Mouse (Mus musculus): ENCODE results near the gene Bfsp1. TPM values are rescaled to one million over a fixed set of nuclear protein-coding genes. Genes with fewer than 3 reads are reported as not detected.

Gene Bfsp1
- polyA plus RNA-seq, 1 experiment from 2014 or later, result 2.2 TPM

DNA sequence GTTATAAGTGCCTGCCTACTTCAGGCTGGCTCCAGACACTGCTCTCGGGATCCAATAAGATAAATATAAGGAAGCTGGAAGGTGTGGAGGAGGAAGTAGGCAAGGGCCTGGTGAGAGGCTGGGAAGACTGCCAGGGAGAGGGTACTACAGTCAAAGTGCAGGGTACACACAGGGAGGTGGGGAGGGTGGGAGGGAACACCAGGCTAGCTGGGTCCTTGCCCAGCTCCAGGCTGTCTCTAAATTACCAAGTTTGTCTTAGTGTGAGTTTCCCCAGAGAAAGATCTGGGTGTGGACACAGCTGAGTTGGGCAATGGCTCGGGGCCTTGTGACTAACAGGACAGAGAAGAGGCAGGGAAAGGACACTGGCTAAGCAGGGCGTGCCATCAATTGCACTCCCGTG is 16.2 kb downstream of the Bfsp1 start:
- DNase-seq (ENCODE audit: low spot score), result no peak
- Histone ChIP-seq H3K27me3 (ENCODE audit: insufficient read depth, poor library complexity, severe bottlenecking) (no peaks in the 10 kb centered on the region), H3K9me3 (no peaks in the 10 kb centered on the region), H3K4me3 (no peak overlapping the region), H3K27ac (no peak overlapping the region), H3K4me1 (peaks cover 10% of the 10 kb centered on the region; the same call in 1 of the 2 replicates), H3K36me3 (no peaks in the 10 kb centered on the region)
- WGBS, result 64% methylated on average over 4 of the region's 4 CpGs

DNA sequence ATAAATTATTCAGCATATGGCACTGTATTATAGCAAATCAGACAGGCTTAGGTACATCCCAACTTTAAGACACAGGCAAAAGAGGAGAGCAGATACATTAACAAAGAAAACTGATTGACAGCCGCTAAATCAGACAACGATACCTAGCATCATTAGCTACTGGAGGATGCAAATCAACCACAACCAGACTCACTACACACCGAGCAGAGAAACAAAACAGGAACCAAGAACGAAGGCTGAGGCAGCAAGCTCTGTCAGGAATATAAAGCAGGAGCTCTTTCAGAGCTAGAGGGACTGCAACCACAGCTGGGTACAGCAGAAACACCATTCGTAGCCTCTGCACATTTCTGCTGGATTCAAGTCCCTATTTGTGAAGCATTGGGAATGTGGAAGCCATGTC is 18.2 kb downstream of the Bfsp1 start:
- H3K27me3 ChIP-seq (ENCODE audit: insufficient read depth, poor library complexity, severe bottlenecking), result no peaks in the 10 kb centered on the region
- DNase-seq (ENCODE audit: low spot score), result no peak
- no peak overlapping the region for H3K4me3 ChIP-seq
- no peak overlapping the region for H3K27ac ChIP-seq
- H3K9me3 ChIP-seq, result no peaks in the 10 kb centered on the region
- 79% methylated on average over 5 of the region's 5 CpGs for WGBS
- H3K4me1 ChIP-seq, result peaks cover 10% of the 10 kb centered on the region; the same call in 1 of the 2 replicates
- no peaks in the 10 kb centered on the region for H3K36me3 ChIP-seq

DNA sequence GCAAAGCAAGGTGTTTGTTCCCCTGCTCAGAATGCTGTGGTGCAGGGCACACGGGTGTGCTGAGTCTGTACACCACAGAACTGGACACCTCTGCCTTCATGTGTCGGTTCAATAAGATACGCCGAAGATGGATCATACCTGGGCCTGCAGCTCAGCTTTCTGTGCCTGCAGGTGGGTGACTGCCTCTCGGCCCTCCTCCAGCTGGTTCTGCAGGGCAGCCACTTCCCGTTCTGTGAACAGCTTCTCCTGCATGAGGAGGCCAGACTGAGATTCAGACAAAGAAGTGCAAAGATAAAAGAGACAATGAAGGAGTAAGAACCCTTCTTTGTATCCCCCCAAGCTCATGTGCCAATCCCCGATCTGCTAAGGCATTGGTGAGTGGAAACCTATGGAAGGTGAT is 21.4 kb downstream of the Bfsp1 start:
- Histone ChIP-seq H3K36me3 (no peaks in the 10 kb centered on the region), H3K27me3 (ENCODE audit: insufficient read depth, poor library complexity, severe bottlenecking) (no peaks in the 10 kb centered on the region), H3K27ac (no peak overlapping the region), H3K4me1 (peaks cover 4% of the 10 kb centered on the region), H3K4me3 (no peak overlapping the region), H3K9me3 (no peaks in the 10 kb centered on the region)
- WGBS, result 83% methylated on average over 7 of the region's 7 CpGs
- no peak for DNase-seq (ENCODE audit: low spot score)

DNA sequence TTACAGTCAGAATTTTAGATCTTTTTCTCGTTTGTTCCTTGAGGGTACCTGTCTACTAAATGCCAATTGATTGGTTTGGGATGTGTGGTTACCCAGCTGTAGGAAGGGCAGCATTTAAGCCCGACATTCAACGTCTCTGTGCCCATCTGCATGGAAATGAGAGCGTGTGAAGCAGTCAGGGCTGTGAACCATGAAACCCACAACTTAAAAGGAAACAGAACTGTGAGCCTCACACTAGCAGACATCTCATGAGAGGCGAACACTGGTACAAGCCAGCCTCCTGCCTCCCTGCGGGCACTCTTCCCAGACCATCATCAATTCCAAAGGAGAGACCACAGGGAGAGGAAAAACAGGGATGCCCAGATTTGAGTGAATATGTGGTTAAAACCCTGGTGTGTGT is 22.1 kb downstream of the Bfsp1 start:
- no peak overlapping the region for H3K27ac ChIP-seq

DNA sequence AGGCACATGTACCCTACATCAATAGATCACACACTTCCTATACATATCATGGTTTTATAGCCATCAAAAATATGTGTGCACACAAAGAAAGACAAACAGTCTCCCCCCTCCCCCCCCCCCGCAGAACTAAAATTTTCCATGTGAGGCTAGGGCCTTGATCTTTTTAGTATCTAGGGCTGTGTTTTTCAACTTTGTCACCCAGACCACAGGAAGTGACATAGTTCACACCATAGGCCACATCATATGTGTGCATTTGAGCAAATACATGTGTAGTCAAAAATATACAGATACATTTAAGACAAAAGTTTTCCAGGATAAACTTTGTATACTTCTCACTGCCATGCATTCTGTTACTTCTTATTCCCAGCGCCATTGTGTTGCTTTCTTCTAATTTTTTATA is 23.5 kb downstream of the Bfsp1 start:
- no peaks in the 10 kb centered on the region for H3K27me3 ChIP-seq (ENCODE audit: insufficient read depth, poor library complexity, severe bottlenecking)

More for the DNA sequence above, 22.1 kb downstream of the Bfsp1 start:
- peaks cover 3% of the 10 kb centered on the region for H3K4me1 ChIP-seq
- 84% methylated on average over 6 of the region's 6 CpGs for WGBS
- H3K9me3 ChIP-seq, result no peaks in the 10 kb centered on the region
- H3K4me3 ChIP-seq, result no peak overlapping the region
- H3K27me3 ChIP-seq (ENCODE audit: insufficient read depth, poor library complexity, severe bottlenecking), result no peaks in the 10 kb centered on the region
- H3K36me3 ChIP-seq, result no peaks in the 10 kb centered on the region
- no peak for DNase-seq (ENCODE audit: low spot score)

DNA sequence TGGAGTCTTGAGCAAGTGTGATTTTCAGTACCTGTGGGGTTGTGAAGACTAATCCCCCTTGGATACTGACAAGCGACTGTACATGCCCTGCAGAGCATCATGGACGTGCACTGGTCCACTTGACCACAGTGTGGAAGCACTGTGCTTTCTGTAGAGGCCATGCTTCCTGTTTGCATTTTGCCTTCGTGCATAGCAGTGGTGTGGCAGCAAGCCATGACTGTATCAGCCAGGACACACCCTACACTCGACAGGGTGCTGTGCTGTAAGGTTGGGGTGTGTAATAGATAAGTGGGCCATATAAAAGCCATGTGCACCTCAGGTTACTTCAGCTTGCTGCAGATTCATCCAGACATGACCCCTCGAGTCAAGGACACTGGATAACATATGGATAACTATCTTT is 24.3 kb downstream of the Bfsp1 start:
- Histone ChIP-seq H3K9me3 (no peaks in the 10 kb centered on the region), H3K4me1 (peaks cover 11% of the 10 kb centered on the region), H3K27me3 (ENCODE audit: insufficient read depth, poor library complexity, severe bottlenecking) (no peaks in the 10 kb centered on the region), H3K4me3 (no peak overlapping the region), H3K27ac (no peak overlapping the region), H3K36me3 (no peaks in the 10 kb centered on the region)
- no peak for DNase-seq (ENCODE audit: low spot score)
- 49% methylated on average over 5 of the region's 5 CpGs for WGBS

More for the DNA sequence above, 23.5 kb downstream of the Bfsp1 start:
- Histone ChIP-seq H3K4me1 (peaks cover 3% of the 10 kb centered on the region), H3K27ac (no peak overlapping the region), H3K4me3 (no peak overlapping the region), H3K36me3 (no peaks in the 10 kb centered on the region), H3K9me3 (no peaks in the 10 kb centered on the region)
- 90% methylated on average over 2 of the region's 2 CpGs for WGBS
- DNase-seq (ENCODE audit: low spot score), result no peak

DNA sequence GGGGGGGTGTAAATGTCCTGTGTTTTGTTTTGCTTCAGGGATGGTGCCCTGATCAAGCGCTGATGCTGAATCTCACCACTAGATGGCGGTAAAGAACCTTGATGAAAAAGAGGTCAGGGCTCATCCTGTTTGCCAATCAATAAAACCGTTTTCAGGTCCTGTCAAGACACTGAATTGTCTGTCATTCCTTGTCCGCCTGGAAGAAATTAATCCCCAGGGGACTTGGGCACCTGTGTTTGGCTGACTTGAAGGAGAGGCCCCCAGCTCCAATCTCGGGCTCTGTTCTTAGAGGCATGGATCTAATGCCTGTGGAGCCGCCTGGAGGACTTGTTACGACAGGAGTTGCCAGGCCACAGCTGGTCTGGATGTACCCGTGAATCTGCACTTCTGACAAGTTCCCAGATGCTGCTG is 25.7 kb downstream of the Bfsp1 start:
- WGBS, result 1% methylated on average over 8 of the region's 8 CpGs
- Histone ChIP-seq H3K36me3 (no peaks in the 10 kb centered on the region), H3K27ac (peak overlapping the region; percentile 59; the same call in 1 of the 2 replicates), H3K27me3 (ENCODE audit: insufficient read depth, poor library complexity, severe bottlenecking) (no peaks in the 10 kb centered on the region), H3K4me3 (peak overlapping the region; percentile 53), H3K9me3 (no peaks in the 10 kb centered on the region), H3K4me1 (peaks cover 12% of the 10 kb centered on the region)
- DNase-seq (ENCODE audit: low spot score), result peak; percentile 81

DNA sequence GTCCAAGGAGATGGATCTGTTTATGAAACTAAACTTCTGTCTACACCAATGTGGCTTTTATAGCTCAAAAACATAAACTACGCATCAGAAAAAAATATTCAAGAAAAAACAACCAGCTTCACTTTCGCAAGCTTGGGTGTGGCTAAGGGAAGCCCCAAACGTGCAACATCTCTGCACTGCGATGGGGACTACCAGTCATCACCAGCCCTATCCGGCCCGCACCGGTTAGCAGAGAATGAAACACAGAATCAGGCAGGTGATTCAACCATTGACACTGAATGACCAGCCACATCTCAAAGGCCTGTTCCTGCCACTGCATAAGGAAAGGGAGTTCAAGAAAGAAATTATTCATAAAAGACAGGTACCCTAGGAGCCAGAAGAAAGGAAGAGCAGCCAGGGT is 27.2 kb downstream of the Bfsp1 start:
- Histone ChIP-seq H3K27me3 (ENCODE audit: insufficient read depth, poor library complexity, severe bottlenecking) (no peaks in the 10 kb centered on the region), H3K9me3 (no peaks in the 10 kb centered on the region), H3K36me3 (no peaks in the 10 kb centered on the region), H3K4me3 (no peak overlapping the region), H3K27ac (no peak overlapping the region), H3K4me1 (peaks cover 19% of the 10 kb centered on the region)
- 79% methylated on average over 7 of the region's 7 CpGs for WGBS
- no peak for DNase-seq (ENCODE audit: low spot score)

DNA sequence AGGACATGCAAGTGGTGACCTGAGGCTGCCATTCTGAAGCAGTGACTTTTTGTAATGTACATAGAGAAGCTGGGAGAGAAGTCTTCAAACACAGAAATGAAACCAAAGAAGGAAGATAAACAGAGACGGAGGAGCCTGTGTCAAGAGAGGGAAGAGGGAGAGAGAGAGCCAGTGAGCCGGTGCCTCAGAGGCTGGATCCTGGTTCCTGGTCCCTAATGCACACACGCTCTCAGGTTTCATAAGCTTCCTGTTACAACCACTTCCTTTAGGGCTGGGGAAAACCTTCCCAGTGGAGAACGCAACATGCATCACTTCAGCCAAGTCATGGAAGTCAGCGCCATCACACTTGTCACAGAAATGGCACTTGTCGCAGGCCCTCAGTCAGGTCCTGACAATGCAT is 28.9 kb downstream of the Bfsp1 start:
- Histone ChIP-seq H3K9me3 (no peaks in the 10 kb centered on the region), H3K4me1 (peaks cover 19% of the 10 kb centered on the region), H3K27me3 (ENCODE audit: insufficient read depth, poor library complexity, severe bottlenecking) (no peaks in the 10 kb centered on the region), H3K27ac (no peak overlapping the region), H3K4me3 (no peak overlapping the region), H3K36me3 (no peaks in the 10 kb centered on the region)
- 63% methylated on average over 6 of the region's 6 CpGs for WGBS
- no peak for DNase-seq (ENCODE audit: low spot score)

DNA sequence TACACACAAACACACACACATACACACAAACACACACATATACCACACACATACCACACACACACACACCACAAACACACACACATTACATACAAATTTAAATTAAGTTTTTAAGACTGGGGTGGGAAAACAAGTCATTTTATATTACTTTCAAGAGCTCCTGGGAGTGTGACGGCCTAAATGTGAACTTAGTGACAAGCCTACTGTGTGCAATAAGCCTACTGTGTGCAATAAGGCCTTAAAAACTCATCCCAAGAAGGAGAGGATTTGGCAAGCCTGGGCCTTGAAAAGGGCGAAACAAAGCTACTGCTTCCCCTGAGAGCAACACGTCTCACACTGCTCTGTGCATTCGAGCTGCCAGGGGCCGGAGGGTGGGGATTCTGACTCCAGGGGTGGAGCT is 30.3 kb downstream of the Bfsp1 start:
- Histone ChIP-seq H3K4me3 (no peak overlapping the region), H3K27ac (no peak overlapping the region), H3K36me3 (no peaks in the 10 kb centered on the region), H3K9me3 (no peaks in the 10 kb centered on the region), H3K4me1 (peaks cover 19% of the 10 kb centered on the region), H3K27me3 (ENCODE audit: insufficient read depth, poor library complexity, severe bottlenecking) (no peaks in the 10 kb centered on the region)
- 74% methylated on average over 5 of the region's 5 CpGs for WGBS
- no peak for DNase-seq (ENCODE audit: low spot score)

DNA sequence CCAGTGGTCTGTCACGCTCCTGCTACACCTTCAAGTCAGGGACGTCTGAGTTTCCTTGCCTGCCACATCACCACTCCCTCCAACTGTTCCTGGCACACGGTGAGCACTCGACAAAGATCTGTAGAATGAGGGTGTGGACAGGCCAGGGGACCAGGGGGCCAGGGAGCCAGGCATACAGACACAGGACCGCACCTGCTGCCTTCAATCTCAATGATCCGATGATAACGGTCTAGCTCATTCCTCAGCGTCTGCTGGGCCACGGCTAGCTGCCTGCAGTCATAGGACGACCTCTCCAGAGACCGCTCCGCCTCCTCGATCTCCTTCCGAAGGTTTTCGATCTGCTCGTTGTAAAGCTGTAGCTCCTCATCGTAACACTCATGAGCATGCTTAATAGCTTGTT is 31.3 kb downstream of the Bfsp1 start:
- Histone ChIP-seq H3K27ac (no peak overlapping the region), H3K9me3 (no peaks in the 10 kb centered on the region), H3K36me3 (no peaks in the 10 kb centered on the region), H3K27me3 (ENCODE audit: insufficient read depth, poor library complexity, severe bottlenecking) (no peaks in the 10 kb centered on the region), H3K4me1 (peaks cover 17% of the 10 kb centered on the region), H3K4me3 (no peak overlapping the region)
- DNase-seq (ENCODE audit: low spot score), result no peak
- 65% methylated on average over 17 of the region's 17 CpGs for WGBS

DNA sequence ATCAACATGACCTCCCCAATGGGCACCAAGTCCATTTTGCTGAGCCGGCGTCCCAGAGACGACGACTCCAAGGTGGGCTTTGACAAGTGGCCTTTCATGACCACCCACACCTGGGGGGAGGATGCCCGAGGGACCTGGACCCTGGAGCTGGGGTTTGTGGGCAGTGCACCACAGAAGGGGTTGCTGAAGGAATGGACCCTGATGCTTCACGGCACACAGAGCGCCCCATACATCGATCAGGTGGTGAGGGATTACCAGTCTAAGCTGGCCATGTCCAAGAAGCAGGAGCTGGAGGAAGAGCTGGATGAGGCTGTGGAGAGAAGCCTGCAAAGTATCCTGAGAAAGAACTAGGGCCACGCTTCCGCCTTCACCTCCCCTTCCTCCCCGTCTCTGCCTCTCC is 49.5 kb downstream of the Bfsp1 start:
- peak; percentile 74 for DNase-seq (ENCODE audit: low spot score)
- WGBS, result 87% methylated on average over 11 of the region's 11 CpGs
- H3K27me3 ChIP-seq (ENCODE audit: insufficient read depth, poor library complexity, severe bottlenecking), result 0 out of 2 replicates have a peak, but pooled peaks cover 2% of the 10 kb centered on the region

DNA sequence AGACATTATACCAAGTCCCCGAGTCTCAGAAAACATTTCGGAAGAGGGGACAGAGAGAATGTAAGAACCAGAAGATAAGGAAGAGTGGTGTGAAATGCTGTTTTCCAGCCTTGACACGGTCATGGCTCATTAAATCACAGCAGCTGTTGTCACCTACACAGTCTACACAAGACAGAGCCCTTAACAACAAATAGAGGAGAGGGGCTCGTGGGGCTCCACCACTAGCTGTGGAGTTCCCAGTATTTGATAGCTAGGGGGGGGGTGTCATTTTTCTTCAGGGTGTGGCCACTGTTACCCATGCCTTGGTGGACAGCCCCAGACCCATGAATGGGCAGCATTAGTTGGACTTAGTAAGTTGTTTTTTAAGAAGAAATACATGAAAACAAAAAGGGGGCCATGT is 50.7 kb downstream of the Bfsp1 start:
- Histone ChIP-seq H3K36me3 (no peaks in the 10 kb centered on the region), H3K9me3 (no peaks in the 10 kb centered on the region), H3K4me1 (no peaks in the 10 kb centered on the region), H3K27me3 (ENCODE audit: insufficient read depth, poor library complexity, severe bottlenecking) (0 out of 2 replicates have a peak, but pooled peaks cover 2% of the 10 kb centered on the region), H3K27ac (no peak overlapping the region), H3K4me3 (no peak overlapping the region)
- 44% methylated on average over 4 of the region's 4 CpGs for WGBS
- peak; percentile 42 for DNase-seq (ENCODE audit: low spot score)

More for the DNA sequence above, 49.5 kb downstream of the Bfsp1 start:
- Histone ChIP-seq H3K27ac (no peak overlapping the region), H3K4me3 (no peak overlapping the region), H3K9me3 (no peaks in the 10 kb centered on the region), H3K4me1 (no peaks in the 10 kb centered on the region), H3K36me3 (no peaks in the 10 kb centered on the region)

DNA sequence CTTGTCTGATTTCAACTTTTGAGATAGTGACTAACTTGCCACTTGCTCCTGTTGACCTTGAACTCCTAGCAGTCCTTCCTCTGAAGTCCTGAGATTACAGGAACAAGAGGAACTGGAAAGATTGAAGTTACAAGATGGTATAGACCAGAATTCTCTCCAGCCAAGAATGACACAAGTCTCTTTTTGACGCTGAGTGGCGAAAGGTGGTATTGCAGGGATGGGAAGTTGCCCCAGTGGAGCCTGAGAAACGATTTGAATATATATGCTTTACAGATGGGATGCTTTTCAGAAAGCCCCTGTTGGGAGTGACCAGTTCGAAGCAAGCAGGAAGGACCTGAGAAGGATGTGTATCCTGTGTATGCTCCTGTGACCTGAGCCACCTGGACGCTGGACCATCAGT is 54.2 kb downstream of the Bfsp1 start:
- WGBS, result 59% methylated on average over 5 of the region's 5 CpGs
- no peak overlapping the region for H3K27ac ChIP-seq
- DNase-seq (ENCODE audit: low spot score), result peak; percentile 69
- H3K4me1 ChIP-seq, result peaks cover 12% of the 10 kb centered on the region; the same call in 1 of the 2 replicates
- no peaks in the 10 kb centered on the region for H3K36me3 ChIP-seq
- no peak overlapping the region for H3K4me3 ChIP-seq
- no peaks in the 10 kb centered on the region for H3K27me3 ChIP-seq (ENCODE audit: insufficient read depth, poor library complexity, severe bottlenecking)
- no peaks in the 10 kb centered on the region for H3K9me3 ChIP-seq
